Mouse (Mus musculus) hindbrain, embryonic 12.5 days (tissue): ENCODE results near the gene Mgat4a. TPM values are rescaled to one million over a fixed set of nuclear protein-coding genes. Genes with fewer than 3 reads are reported as not detected.
"Not testable (repeated sequence)": the region's sequence is repeated elsewhere in the genome, so short reads cannot be mapped to it uniquely, and the experiment has no call there.

Experiments used
- ATAC-seq: fragments of 200-750 bp; cut with Nextera tagmentation; 2 replicates; pipeline ENCODE4 v1.8.0; 2017; ENCODE audit warnings: moderate TSS enrichment; ENCODE audit not compliant: low FRiP score
- H3K27ac ChIP-seq: fragments of 300-500 bp; sonication (generic); 2 replicates; pipeline ENCODE4 v1.5.1; 2016; ENCODE audit warnings: mild to moderate bottlenecking
- H3K27me3 ChIP-seq: fragments of 300-500 bp; sonication (generic); 2 replicates; pipeline ENCODE4 v1.6.1; 2016; ENCODE audit warnings: mild to moderate bottlenecking
- H3K36me3 ChIP-seq: fragments of 300-500 bp; sonication (generic); 2 replicates; pipeline ENCODE4 v1.6.1; 2016; ENCODE audit warnings: mild to moderate bottlenecking
- H3K4me1 ChIP-seq: fragments of 300-500 bp; sonication (generic); 2 replicates; pipeline ENCODE4 v1.6.1; 2016
- H3K4me2 ChIP-seq: fragments of 300-500 bp; sonication (generic); replicated peaks from 2 replicates; pipeline ENCODE4 v1.6.1; 2016; ENCODE audit warnings: mild to moderate bottlenecking
- H3K4me3 ChIP-seq: fragments of 300-500 bp; sonication (generic); 2 replicates; pipeline ENCODE4 v1.5.1; 2016; ENCODE audit warnings: mild to moderate bottlenecking
- H3K9ac ChIP-seq: fragments of 300-500 bp; sonication (generic); 2 replicates; pipeline ENCODE4 v1.6.1; 2016; ENCODE audit warnings: mild to moderate bottlenecking, moderate library complexity
- H3K9me3 ChIP-seq: fragments of 300-500 bp; sonication (generic); replicated peaks from 2 replicates; pipeline ENCODE4 v1.6.1; 2016; ENCODE audit warnings: mild to moderate bottlenecking
- WGBS: fragments of 180-500 bp; shearing (Covaris S2); methylation state at CpG from one replicate; pipeline ENCODE4 v1.1.7; 2016; 5-methylcytosine and 5-hydroxymethylcytosine counted together
- polyA plus RNA-seq: library from polyadenylated mRNA; unstranded; fragments of >200 nt; fragmentation: Nextera tagmentation; extraction: Ambion mirVana; gene quantifications from 2 replicates; pipeline ENCODE4 v1.2.1, GENCODE M21; 2016

Mgat4a gene
- polyA plus RNA-seq, 1 experiment from 2014 or later: 3.2 TPM

DNA sequence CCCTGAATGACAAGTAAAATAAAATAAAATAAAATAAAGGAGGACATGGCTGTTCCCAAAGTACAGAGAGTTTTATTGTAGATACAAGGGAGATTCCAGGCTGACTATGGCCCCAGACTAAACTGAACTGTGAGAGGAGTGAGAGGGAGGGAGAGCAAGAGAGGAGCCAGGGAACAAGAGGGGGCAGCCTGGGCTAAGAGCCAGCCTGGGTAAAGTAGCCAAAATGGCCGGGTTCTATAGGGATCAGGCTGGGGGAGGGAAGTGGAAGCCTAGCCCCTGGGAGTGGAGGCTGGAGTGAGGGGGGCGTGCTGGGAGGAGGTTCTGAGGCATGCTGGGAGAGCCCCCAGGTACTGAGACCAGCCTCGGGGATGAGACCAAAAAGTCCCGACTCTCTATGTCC lies 37.2 kb downstream of the Mgat4a start:
- H3K36me3 ChIP-seq: no peaks in the 10 kb centered on the region
- WGBS: 75% methylated on average over 4 of the region's 4 CpGs
- H3K4me1 ChIP-seq: no peaks in the 10 kb centered on the region
- H3K4me3 ChIP-seq: no peak overlapping the region
- peaks cover 7% of the 10 kb centered on the region for H3K9me3 ChIP-seq
- H3K9ac ChIP-seq: no peak overlapping the region
- ATAC-seq: no peak
- no peak overlapping the region for H3K4me2 ChIP-seq
- no peak overlapping the region for H3K27ac ChIP-seq
- peaks cover 58% of the 10 kb centered on the region for H3K27me3 ChIP-seq

DNA sequence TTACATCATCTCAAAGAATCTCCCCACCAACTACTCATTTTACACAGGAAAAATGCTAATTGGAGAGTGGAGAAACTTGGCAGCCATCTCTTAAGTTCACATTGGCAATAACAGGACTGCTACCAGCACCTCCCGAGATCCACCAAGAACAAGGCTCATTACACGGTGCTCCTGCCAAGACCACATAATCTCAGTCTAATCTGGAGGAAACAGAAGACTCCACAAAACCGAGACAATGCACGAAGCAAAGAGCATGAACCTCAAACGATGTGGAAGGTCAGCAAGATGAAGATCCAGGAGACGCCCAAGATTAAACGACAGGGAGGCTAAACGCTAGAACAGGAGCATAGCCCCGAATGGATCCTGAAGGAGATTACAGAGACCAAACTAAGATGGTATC lies 38.5 kb downstream of the Mgat4a start:
- no peak overlapping the region for H3K27ac ChIP-seq
- WGBS: 90% methylated on average over 9 of the region's 9 CpGs
- no peak overlapping the region for H3K4me3 ChIP-seq
- H3K9me3 ChIP-seq: peaks cover 7% of the 10 kb centered on the region
- H3K4me2 ChIP-seq: no peak overlapping the region
- no peak overlapping the region for H3K9ac ChIP-seq
- H3K27me3 ChIP-seq: peaks cover 67% of the 10 kb centered on the region
- H3K4me1 ChIP-seq: no peaks in the 10 kb centered on the region
- ATAC-seq: no peak
- H3K36me3 ChIP-seq: no peaks in the 10 kb centered on the region

DNA sequence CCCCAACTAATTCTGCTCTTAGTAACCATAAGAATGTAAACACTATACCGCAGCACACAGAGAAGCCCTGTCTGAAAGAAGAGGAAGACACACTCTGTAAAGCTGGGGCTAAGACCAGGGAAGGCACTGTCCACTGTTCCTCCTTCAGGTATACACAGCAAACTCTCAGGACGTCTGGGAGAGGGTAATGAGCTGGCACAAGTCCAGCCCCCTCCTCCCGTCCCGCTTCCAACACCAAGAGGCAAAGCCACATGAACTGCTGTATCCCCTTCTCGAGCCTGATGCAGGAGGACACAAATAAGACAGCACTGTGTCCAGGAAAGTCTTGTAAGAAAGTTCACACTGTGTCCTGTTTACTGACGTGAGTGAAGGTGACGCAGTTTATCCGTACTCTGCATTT lies 40.1 kb downstream of the Mgat4a start:
- Histone ChIP-seq H3K27me3 (peaks cover 83% of the 10 kb centered on the region), H3K9ac (no peak overlapping the region), H3K9me3 (no peaks in the 10 kb centered on the region), H3K4me2 (no peak overlapping the region), H3K4me1 (no peaks in the 10 kb centered on the region), H3K36me3 (no peaks in the 10 kb centered on the region), H3K27ac (no peak overlapping the region), H3K4me3 (no peak overlapping the region)
- WGBS: 68% methylated on average over 8 of the region's 8 CpGs
- ATAC-seq: no peak

DNA sequence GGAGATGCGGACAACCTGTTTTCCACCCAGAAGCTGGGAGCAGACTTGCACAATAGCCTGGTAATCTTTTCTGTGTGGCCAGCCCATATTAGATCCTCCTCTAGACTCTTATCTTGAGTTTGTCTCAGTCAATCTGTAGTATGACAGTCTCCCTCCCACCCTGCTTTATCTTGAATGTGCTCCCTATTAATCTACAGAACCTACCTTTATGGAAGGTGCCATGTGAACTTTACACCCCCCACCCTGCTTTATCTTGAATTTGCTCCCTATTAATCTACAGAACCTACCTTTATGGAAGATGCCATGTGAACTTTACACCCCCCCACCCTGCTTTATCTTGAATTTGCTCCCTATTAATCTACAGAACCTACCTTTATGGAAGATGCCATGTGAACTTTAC lies 41.4 kb downstream of the Mgat4a start:
- H3K27me3 ChIP-seq: peaks cover 81% of the 10 kb centered on the region
- not testable (repeated sequence) for H3K4me2 ChIP-seq, H3K36me3 ChIP-seq, H3K27ac ChIP-seq, H3K4me1 ChIP-seq, H3K9me3 ChIP-seq, ATAC-seq, H3K4me3 ChIP-seq, H3K9ac ChIP-seq
- WGBS: 64% methylated on average over 1 of the region's 1 CpGs

DNA sequence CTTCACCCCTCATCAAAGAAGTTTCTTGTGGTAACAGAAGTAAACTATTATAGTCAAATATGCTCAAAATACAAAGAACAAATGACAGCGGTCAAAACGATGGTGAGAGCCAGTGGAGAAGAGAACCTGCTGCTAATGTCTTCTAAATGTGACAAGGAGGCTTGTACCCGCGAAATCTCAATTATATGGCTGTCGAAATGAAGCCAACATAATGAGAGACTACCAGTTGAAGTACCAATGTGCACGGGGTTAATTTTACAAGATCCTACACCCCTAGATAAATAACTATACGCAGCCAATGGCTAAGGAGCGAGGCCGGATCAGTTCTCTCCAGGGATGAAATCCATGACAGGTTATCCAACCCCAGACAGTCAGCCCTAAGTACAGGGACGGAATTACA lies 41.9 kb downstream of the Mgat4a start:
- Histone ChIP-seq H3K27me3 (peaks cover 77% of the 10 kb centered on the region), H3K9me3 (no peaks in the 10 kb centered on the region), H3K4me1 (no peaks in the 10 kb centered on the region), H3K9ac (no peak overlapping the region), H3K4me2 (no peak overlapping the region), H3K27ac (no peak overlapping the region), H3K4me3 (no peak overlapping the region), H3K36me3 (no peaks in the 10 kb centered on the region)
- 33% methylated on average over 10 of the region's 10 CpGs for WGBS
- ATAC-seq: no peak

DNA sequence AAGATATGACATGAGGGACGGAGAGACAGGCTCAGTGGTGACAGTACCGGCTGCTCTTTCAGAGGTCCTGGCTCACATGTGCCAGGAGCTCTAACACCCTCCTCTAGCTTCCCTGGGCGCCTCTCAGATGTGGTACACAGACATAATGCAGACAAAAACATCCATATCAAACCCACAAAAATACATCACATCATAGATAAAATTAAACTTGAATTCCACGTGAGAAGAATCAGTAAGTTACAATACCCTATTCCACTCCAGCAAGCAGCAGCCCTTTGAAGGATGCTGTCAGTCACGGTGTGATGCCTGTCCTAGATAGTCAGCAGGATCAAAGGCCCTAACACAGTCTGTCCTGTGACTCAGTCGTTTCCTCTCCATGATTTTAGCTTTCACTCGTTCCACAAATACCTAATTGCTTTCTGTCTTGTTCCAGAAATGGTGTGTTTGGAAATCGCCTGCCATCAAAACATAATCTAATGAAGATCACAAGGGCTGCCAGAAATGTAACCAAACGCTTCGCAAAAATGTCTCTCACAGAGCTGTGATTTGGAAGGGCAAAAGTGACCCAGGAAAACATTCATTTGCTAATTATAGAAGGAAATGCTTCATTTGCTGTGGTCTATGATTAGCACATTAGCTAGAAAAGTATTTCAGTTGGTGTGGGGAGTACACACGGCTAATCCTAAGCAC lies 44.1 kb downstream of the Mgat4a start:
- no peaks in the 10 kb centered on the region for H3K36me3 ChIP-seq
- no peak overlapping the region for H3K4me2 ChIP-seq
- no peak for ATAC-seq
- no peaks in the 10 kb centered on the region for H3K9me3 ChIP-seq
- H3K9ac ChIP-seq: no peak overlapping the region
- H3K4me3 ChIP-seq: no peak overlapping the region
- H3K4me1 ChIP-seq: no peaks in the 10 kb centered on the region
- 72% methylated on average over 11 of the region's 11 CpGs for WGBS
- H3K27me3 ChIP-seq: peaks cover 72% of the 10 kb centered on the region
- H3K27ac ChIP-seq: no peak overlapping the region

DNA sequence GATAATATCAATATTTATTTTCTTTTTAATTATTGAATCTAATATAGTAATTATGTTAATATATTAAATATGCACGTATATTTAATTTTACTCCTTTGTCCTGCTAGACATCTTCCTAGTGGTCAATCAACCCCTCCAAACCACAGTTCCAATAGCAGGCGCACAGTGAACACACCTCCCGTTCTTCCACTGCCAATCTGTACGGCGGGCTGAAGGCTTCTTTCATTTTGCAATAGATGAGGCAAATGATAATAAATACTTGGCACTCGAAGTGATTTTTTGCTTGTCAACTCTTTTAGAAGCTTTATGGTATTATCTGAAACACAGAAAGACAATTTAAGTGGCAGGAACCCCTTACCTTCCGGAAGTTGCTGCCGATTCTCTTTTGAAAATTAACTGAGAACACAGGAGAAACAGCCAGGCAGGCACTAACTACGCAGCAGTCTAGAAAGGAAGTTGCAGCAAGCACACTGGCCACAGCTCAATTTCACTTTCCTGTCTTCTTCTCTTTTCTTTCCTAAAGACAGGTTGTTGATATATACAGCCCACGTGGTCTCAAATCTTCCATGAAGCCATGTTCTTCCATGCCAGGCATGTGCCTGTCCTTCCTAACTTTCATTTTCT lies 45.0 kb downstream of the Mgat4a start:
- peaks cover 69% of the 10 kb centered on the region for H3K27me3 ChIP-seq
- no peak overlapping the region for H3K4me3 ChIP-seq
- WGBS: 85% methylated on average over 10 of the region's 10 CpGs
- H3K36me3 ChIP-seq: no peaks in the 10 kb centered on the region
- no peak for ATAC-seq
- no peak overlapping the region for H3K27ac ChIP-seq
- no peak overlapping the region for H3K9ac ChIP-seq
- no peak overlapping the region for H3K4me2 ChIP-seq
- no peaks in the 10 kb centered on the region for H3K9me3 ChIP-seq
- no peaks in the 10 kb centered on the region for H3K4me1 ChIP-seq

DNA sequence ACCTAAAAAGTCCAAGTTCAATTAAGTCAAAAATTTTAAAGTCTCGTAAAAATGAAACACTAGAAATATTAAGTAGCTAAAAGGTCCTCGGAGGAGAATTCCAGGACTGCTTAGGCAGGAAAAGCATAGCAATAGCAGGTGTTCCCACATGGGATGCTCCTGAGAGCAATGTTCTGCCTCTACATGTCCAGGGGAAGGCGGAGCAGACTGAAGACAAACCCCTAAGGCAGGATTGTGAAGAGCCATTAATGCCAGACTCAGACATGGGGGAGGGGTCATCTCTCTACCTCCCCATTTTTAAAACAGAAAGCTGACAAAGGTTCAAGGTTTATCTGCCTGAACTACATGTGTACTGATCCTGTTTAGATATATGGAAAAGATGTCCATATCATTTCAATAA lies 45.7 kb downstream of the Mgat4a start:
- H3K4me3 ChIP-seq: no peak overlapping the region
- WGBS: 94% methylated on average over 3 of the region's 3 CpGs
- H3K4me1 ChIP-seq: no peaks in the 10 kb centered on the region
- H3K27me3 ChIP-seq: peaks cover 63% of the 10 kb centered on the region
- no peak overlapping the region for H3K27ac ChIP-seq
- no peak overlapping the region for H3K9ac ChIP-seq
- no peak overlapping the region for H3K4me2 ChIP-seq
- H3K36me3 ChIP-seq: no peaks in the 10 kb centered on the region
- no peak for ATAC-seq
- H3K9me3 ChIP-seq: no peaks in the 10 kb centered on the region

DNA sequence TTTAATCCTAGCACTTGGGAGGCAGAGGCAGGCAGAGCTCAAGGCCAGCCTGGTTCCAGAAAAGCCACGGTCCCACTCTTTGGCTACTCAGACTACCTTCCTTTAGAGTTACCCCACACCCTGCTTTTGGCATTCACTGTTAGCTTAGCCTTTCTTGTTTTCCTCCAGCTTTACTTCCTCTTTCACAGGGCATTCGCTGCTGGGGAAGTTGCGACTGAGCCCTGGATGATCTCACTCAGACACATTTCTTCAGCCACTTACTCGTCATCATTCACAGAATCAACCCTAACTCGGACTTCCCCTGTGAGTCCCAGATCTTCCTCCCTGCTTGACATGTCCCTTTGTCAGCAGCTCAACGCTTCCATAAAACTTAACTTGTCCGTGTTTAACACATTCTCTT lies 49.1 kb downstream of the Mgat4a start:
- H3K9ac ChIP-seq: no peak overlapping the region
- peaks cover 36% of the 10 kb centered on the region for H3K27me3 ChIP-seq
- no peak for ATAC-seq
- no peak overlapping the region for H3K27ac ChIP-seq
- H3K9me3 ChIP-seq: no peaks in the 10 kb centered on the region
- H3K36me3 ChIP-seq: no peaks in the 10 kb centered on the region
- WGBS: 88% methylated on average over 7 of the region's 7 CpGs
- H3K4me3 ChIP-seq: no peak overlapping the region
- no peak overlapping the region for H3K4me2 ChIP-seq
- no peaks in the 10 kb centered on the region for H3K4me1 ChIP-seq

DNA sequence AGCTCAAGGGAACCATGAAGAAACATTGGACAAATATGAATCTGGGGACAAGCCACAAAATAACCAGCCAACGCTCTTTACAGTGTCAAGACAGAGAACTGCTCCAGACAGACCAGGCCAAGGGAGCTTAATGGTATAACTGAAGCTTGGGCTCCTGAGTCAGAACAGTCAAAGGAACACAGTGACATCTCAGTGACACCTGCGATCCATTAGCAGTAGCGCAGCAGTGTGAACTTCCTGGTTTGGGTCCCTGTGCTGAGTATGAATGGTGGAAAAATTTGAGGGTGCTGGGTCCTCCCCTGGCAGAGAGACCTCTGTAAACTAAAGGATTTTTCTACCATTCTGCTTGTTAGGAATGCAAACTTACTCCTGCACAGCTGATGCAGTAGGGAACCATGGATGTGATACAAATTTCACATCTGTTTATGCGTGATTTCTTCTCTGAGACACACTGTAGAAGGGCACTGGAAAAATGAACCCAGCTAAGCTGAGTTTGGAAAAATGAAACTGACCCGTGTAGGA lies 50.1 kb downstream of the Mgat4a start:
- WGBS: 90% methylated on average over 5 of the region's 5 CpGs
- no peak overlapping the region for H3K4me3 ChIP-seq
- no peak overlapping the region for H3K4me2 ChIP-seq
- no peaks in the 10 kb centered on the region for H3K36me3 ChIP-seq
- H3K4me1 ChIP-seq: no peaks in the 10 kb centered on the region
- no peaks in the 10 kb centered on the region for H3K9me3 ChIP-seq
- no peak for ATAC-seq
- no peak overlapping the region for H3K27ac ChIP-seq
- H3K9ac ChIP-seq: no peak overlapping the region
- H3K27me3 ChIP-seq: peaks cover 27% of the 10 kb centered on the region

DNA sequence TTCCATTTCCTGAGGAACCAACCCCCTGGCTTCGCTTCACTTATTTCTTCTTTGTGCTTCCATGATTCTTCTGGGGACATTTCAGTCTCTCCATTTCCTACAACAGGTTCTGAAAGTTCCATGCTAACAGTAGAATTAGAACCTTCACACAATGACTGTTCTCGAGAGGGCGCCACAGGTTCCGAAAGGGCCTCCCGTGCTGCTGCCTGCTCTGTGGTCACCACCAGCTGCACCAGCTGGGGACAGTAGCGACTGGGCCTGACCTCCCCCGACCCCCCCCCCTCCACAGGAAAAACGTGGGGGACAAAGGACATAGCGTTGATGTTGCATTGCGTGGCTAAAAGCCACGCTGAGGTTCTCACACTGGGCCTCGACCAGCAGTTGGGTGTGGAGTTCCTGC lies 52.3 kb downstream of the Mgat4a start:
- H3K4me2 ChIP-seq: no peak overlapping the region
- H3K27ac ChIP-seq: no peak overlapping the region
- no peaks in the 10 kb centered on the region for H3K4me1 ChIP-seq
- H3K9ac ChIP-seq: no peak overlapping the region
- ATAC-seq: no peak
- 89% methylated on average over 12 of the region's 12 CpGs for WGBS
- H3K27me3 ChIP-seq: peaks cover 19% of the 10 kb centered on the region; the same call in 1 of the 2 replicates
- H3K9me3 ChIP-seq: no peaks in the 10 kb centered on the region
- H3K4me3 ChIP-seq: no peak overlapping the region
- no peaks in the 10 kb centered on the region for H3K36me3 ChIP-seq

DNA sequence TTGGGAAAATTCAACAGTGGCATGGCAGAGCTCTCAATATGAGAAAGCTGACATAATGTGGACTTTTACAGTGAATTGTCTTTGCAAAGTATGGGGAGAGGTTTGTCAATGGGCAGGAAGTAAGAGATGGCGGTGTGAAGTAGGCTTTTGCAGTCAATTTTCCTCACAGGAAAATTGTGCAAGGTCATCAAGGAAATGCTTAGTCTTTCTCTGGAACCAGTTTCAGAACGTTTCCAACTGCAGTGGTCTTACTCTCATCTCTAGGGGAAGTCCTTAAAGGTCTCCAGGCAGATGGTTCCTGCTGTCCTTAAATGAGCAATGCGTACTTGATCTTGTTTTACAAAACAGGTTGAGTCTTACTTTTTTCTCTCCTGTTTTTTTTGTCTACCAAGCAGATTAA lies 53.8 kb downstream of the Mgat4a start:
- H3K9me3 ChIP-seq: no peaks in the 10 kb centered on the region
- H3K27ac ChIP-seq: no peak overlapping the region
- H3K36me3 ChIP-seq: no peaks in the 10 kb centered on the region
- ATAC-seq: no peak
- no peaks in the 10 kb centered on the region for H3K4me1 ChIP-seq
- no peak overlapping the region for H3K4me3 ChIP-seq
- H3K27me3 ChIP-seq: peaks cover 8% of the 10 kb centered on the region; the same call in 1 of the 2 replicates
- no peak overlapping the region for H3K4me2 ChIP-seq
- 86% methylated on average over 3 of the region's 3 CpGs for WGBS
- H3K9ac ChIP-seq: no peak overlapping the region

DNA sequence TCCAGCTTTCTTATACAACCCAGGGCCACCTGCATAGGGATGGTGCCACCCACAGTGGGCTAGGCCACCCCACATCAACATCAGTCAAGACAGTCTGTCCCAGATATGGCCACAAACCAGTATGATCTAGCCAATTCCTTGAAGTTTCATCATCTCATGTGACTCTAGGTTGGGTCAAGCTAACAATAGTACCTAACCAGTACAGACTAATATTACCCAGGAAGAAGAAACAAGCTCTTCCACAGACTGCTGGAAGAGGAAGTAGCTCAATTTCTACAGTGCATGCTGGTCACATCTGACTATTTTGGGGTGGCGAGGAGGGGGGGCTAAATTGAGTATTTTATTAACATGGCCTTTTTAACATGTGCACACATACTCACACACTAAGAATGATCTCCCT lies 54.4 kb downstream of the Mgat4a start:
- ATAC-seq: no peak
- WGBS: 92% methylated on average over 1 of the region's 1 CpGs

More for the DNA sequence above, 54.4 kb downstream of the Mgat4a start:
- H3K4me3 ChIP-seq: no peak overlapping the region
- no peaks in the 10 kb centered on the region for H3K36me3 ChIP-seq
- H3K27me3 ChIP-seq: 0 out of 2 replicates have a peak, but pooled peaks cover 3% of the 10 kb centered on the region
- no peak overlapping the region for H3K4me2 ChIP-seq
- H3K9ac ChIP-seq: no peak overlapping the region
- no peak overlapping the region for H3K27ac ChIP-seq
- H3K4me1 ChIP-seq: no peaks in the 10 kb centered on the region
- no peaks in the 10 kb centered on the region for H3K9me3 ChIP-seq
